Mouse (Mus musculus) right cerebral cortex, postnatal 14 days (tissue): ENCODE data around the gene Gm45015.
"Not testable (repeated sequence)": the region's sequence is repeated elsewhere in the genome, so short reads cannot be mapped to it uniquely, and the experiment has no call there.

ENCODE experiments used
- DNase-seq: peaks from one replicate; pipeline ENCODE4 v3.0.0; 2022

The Gm45015 gene

DNA sequence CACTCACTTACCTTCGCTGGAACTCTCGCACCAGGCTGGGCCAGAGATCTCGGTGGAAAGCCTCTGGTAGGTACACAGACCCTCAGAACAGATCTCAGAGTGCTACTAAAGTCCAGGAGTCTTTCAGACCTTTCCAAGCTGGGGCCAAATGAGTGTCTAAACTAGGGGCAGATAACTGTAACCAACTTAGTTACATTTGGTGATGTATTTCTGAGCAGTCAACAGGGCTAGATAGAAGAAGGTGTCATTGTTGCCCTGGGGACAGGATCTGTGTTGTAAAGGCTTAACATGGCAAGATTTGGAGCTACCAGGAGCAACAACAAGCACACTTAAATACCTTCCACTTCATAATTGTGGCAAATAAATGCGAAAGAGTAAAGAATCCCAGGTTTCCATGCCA is at the start of gene Gm45015:
TSS of gene Gm45015 (minus strand) at position 101 of the 400 bp plus-strand sequence.
- no peak for DNase-seq

DNA sequence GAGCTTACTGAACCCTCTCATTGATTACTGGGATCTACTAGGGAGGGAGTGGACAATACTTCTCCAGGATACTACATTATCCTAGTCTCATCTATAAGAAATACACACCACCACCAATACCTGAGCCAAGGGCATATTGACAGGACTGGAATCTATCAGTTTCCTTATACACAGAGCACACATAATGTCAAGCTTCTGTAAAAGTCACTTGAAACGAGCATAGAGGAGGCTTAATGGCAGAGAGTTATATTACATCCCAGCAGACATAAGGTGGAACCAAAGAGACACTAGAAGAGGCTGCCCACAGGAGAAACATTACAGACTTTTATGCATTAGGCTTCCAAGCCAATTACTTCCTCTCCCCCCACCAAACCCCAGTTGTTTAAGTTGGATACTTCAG is 48.3 kb upstream of the Gm45015 start:
- DNase-seq = no peak

- no peak for DNase-seq
Measured at GRCm38 (mm10) chrX:73384419-73384818, 47.8 kb upstream of the Gm45015 start.

DNA sequence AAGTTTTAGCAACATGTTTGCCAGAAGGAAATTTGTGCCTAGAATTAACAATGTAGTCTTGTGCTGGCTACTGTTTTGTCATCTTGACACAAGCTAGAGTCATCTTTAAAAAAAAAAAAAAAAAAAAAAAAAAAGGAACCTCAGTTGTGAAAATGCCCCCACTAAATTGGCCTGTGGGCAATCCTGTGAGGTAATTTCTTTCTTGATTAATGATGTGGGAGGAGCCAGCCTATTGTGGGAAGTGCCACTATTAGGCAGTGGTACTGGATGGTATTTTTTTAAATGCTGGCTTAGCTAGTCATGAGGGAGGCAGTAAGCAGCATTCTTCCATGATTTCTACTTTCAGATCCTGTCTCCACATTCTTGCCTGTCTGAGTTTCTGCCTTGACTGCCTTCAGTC is 26.7 kb upstream of the Gm45015 start:
- DNase-seq = no peak

- DNase-seq = no peak
Measured at GRCm38 (mm10) chrX:73356719-73357118, 20.1 kb upstream of the Gm45015 start.

- no peak for DNase-seq
Measured at GRCm38 (mm10) chrX:73356163-73356562, 19.5 kb upstream of the Gm45015 start.

DNA sequence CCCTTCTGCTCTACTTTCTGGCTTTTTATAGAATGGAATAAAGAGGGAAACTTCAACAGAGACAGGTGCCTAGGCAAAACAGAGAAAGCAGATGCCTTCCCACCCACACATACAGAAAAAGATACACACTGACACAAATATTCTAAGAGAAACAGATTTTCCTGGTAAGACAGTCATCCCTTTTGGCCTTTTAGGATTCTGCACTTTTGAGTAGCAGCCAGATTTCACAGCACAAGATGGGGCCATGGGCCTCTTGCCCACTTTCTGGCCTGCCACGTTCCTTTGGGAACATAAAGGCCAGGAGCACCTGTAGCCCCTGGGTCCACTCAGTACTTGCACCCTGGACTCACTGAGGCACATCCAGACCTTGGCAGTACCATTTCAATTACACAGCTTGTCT is 7.7 kb upstream of the Gm45015 start:
- no peak for DNase-seq

DNA sequence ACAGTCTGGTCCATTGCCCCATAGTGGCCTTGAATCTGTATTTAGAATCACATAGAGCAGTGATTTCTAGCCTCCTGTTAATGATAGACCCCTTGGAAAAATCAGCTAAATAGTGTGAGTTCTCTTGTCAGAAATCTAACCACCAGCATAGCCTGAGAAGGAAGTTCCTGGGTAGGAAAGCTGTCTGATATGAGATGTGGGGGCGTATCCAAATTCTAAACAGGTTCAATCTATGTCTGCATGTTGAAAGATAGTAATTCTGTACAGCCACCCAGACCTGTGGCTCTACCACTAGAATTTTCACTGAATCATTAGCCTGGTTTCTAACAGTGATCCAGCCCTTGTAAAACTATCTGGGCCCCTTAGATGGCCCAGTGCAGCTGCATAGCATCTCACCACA is 7.2 kb upstream of the Gm45015 start:
- DNase-seq = no peak

DNA sequence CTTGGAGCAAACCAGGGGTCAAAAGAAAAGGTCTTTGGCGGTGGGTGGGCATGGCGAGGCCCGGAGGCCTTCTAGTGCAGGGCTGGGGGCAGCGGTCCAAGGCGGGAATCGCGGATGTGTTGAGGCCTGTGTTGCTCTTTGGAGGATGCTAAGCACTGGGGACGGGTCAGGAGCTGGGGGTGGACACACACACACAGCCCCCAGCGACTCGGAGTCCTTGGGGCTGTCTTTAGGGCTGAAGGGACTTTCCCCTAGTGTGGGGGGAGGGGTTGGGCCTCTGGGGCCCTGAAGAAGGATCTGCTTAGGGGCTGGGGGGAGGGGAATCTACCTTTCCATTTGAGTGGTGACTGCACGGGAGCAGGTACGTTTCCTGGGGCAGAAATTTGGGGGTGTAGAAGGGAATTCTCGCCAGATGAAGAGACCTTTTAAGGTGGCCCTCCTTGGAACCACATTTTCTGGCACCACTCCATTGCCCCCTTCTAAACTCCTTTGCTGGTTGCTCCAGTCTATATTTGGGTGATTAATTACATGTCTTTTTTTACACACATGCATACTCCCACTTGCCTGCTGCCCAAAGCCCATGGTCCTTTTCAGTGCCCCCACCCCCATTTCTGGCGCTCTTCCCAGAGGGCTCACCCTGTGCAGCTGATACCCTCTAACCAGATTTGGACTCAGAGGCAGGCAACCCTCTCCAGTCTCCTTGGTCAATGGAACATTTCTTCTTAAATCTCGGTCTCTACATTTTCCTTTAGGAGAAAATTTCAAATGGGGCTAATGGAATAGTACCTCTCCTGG is 6.5 kb upstream of the Gm45015 start:
- peak; percentile 11 for DNase-seq

GRCm38 (mm10) chrX:73342483-73342895 is 5.8 kb upstream of the Gm45015 start, which contains the start of gene Zfp275:
TSS of gene Zfp275 (plus strand) at chrX:73342621.
- peak; percentile 72 for DNase-seq

- DNase-seq = no peak
Measured at GRCm38 (mm10) chrX:73342068-73342467, 5.4 kb upstream of the Gm45015 start.

- DNase-seq = no peak
Measured at GRCm38 (mm10) chrX:73341473-73341872, 4.8 kb upstream of the Gm45015 start.

DNA sequence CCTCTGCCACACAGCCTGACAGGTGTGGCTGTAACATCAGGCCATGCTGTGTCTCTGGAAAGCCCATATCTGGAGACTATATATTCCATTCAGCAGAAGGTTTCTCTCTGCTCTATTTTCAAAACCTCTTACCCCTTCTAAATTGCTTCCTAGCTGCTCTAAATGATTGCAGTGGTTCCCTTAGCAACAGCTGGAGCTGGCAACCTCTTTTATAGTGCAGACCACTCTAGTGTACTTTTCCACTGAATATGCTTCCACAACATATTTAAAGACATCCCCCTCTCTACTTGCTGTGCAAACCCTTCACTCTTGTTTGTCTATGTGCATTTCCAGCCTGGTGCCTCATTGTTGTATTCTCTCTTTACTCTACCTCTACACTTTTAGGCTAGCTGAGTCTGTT is 3.1 kb downstream of the Gm45015 start:
- no peak for DNase-seq

DNA sequence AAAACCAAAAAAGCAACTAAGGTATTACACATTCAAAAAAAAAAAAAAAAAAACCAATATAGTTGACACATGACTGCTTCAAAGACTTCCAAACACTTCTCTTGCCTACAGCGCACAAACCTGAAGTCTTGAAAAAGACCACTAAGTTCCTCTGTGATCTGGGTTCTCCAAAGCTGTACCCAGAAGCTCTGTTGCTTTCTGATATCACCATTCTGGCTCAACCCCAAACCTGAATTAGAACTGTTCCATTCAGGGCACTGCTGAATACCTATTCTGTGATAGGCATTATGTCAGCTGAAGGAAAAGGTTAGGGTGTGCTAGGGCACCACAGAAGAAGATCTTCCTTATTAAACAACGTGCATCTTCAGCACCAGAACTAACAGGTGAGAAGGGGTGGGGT is 9.4 kb downstream of the Gm45015 start:
- DNase-seq = no peak

DNA sequence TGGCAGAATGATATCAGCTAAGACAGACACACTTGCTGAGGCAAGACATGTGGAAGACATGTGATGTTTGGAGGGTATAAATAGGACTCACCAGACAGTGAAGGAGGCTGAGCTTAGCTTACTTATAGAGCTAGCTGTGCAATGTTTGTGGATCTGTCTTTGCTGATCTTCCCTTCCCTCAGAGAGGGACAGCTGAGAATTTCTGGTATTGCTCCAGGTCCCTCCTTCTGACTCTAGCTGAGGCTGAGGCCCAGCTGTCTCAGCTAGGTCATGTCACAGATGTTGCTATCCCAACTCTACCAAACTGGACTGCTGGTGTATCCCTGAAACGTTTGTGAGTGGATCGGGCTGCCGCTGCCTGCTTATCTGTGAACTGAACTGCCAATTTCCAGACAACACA is 15.6 kb downstream of the Gm45015 start:
- DNase-seq = no peak

DNA sequence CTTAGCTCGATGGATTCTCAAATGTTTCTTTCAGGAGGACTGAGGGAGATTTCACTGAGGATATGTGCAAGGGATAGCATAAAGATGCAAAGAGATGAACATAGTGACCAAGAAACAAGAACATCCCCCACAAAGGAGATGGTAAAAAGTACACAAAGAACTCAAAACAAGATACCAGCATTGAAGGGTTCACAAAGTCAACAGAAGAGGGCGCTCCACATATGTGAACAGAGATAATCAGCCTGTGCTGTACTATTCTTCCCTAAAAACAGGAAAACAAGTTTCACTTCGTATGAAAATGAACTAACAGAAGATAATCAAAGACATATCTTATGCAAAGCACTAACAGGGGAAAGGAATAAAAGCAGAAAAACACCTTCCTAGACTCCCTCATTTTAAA is 24.1 kb downstream of the Gm45015 start:
- peak; percentile 18 for DNase-seq

GRCm38 (mm10) chrX:73295745-73296144 is 40.9 kb downstream of the Gm45015 start:
- DNase-seq = not testable (repeated sequence)

DNA sequence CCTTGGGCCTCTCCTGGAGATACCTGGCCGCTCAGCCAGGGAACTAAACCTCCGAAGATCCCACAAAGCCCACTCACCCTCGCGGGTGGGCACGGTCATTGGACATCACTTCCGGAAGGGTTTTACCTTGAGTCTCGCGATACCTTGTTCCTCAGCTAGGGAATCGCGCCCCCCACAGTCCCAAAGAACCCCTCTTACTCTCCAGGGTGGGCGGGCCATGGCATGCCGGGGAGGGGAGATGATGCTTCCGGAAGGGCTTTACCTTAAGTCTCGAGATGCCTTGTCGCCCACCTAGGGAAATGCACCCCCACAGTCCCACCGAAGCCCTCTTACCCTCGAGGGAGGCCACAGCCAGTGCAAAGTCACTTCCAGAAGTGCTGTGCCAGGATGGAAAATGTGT is 43.8 kb downstream of the Gm45015 start, which contains the start of the genes Xlr5a and Xlr5c:
TSS of gene Xlr5a (minus strand) at position 101 of the 400 bp plus-strand sequence.
TSS of gene Xlr5c (minus strand) at position 101 of the 400 bp plus-strand sequence.
- not testable (repeated sequence) for DNase-seq
